Mouse (Mus musculus) brown adipose tissue, adult 24 weeks (tissue): ENCODE results near the gene Kmt2d. TPM values are rescaled to one million over a fixed set of nuclear protein-coding genes. Genes with fewer than 3 reads are reported as not detected.

Source experiments
- H3K27ac ChIP-seq: fragments of 200-500 bp; replicated peaks from 2 replicates; pipeline ENCODE4 v1.5.1; 2012; ENCODE audit warnings: low read depth, mild to moderate bottlenecking, low read length
- H3K4me1 ChIP-seq: fragments of 200-500 bp; 2 replicates; pipeline ENCODE4 v1.6.1; 2012; ENCODE audit warnings: low read length, mixed read lengths; ENCODE audit not compliant: control insufficient read depth, insufficient read depth, insufficient read length
- H3K4me3 ChIP-seq: fragments of 200-500 bp; 2 replicates; pipeline ENCODE4 v1.5.1; 2012; ENCODE audit warnings: low read depth, mild to moderate bottlenecking, low read length, moderate library complexity; ENCODE audit not compliant: insufficient read depth
- polyA plus RNA-seq: library from polyadenylated mRNA; stranded (reverse); fragments of >200 nt; gene quantifications from 2 replicates; pipeline ENCODE4 v1.2.4, GENCODE M21; 2012; ENCODE audit not compliant: missing spikeins, insufficient read depth, insufficient read length

The Kmt2d gene
- polyA plus RNA-seq, 1 experiment, result 11.1 TPM

DNA sequence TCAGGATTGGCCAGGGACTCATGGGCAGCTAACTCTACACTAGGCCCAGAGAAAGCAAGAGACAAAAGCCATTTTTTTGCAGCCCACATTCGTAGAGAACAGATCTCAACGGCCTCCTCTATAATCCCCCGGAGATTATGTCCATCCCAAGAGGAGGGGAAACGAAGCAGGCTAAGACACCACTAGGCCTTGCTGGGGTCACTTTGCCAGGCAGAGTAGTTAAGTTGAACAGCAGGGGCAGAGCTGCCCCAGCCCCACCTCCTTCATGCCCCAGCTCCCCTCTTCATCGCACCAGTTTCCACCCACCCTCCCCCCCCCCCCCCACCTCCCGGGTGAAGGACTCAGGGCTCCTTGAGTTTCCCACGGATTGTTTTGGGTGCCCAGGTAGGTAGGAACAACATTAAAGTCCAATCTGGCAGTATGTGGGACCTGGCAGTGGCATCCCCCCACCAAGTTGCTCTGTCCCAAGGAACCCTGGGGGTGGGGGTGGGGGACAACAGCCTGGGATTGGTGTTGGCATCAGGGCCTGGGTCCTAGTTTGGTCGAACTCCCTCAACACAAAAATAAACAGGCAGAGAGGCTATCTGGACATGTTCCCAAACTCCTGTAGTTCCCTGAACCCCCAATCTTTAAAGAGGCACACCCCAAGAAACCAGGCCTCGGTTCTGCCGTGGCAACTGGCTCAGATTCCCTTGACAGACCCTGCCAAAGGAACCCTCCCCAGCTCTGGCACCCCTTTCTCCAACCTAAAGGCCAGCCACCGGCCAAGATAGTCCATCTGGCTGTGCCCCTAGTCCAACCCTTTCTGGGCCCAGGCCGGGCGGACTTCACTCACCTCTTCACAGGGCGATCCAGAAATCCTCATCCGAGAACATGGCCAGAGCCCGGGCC lies 580 bp downstream of the Kmt2d start:
- Histone ChIP-seq H3K27ac (peak overlapping the region; percentile 98), H3K4me3 (peak overlapping the region; percentile 91), H3K4me1 (peaks cover 19% of the 10 kb centered on the region)

GRCm38 (mm10) chr15:98869342-98870178 lies 1.4 kb downstream of the Kmt2d start:
- H3K4me3 ChIP-seq, result peak overlapping the region; percentile 91
- peaks cover 19% of the 10 kb centered on the region for H3K4me1 ChIP-seq
- peak overlapping the region; percentile 39 for H3K27ac ChIP-seq

GRCm38 (mm10) chr15:98868346-98869063 lies 2.5 kb downstream of the Kmt2d start:
- no peak overlapping the region for H3K27ac ChIP-seq
- peak overlapping the region; percentile 91 for H3K4me3 ChIP-seq

DNA sequence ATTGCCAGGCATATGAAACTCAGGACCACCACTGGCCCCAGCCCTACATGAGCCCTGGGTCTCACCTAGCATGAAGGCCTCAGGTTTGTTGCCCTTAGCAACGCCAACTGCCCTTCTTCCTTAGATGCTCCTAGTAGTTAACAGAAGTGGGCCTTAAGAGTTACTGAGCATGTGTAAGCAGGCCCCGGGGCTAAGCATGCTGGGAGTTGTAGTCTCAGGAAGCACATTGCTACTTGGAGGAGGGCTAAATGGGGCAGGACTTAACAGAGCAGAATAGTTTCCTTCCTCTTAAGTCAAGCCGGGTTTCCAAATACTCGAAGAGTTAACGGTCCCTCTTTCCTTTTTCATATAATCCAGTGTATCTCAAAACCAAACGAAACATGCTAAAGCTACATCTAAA lies 3.7 kb downstream of the Kmt2d start:
- Histone ChIP-seq H3K27ac (no peak overlapping the region), H3K4me3 (peak overlapping the region; percentile 11; the same call in 1 of the 2 replicates), H3K4me1 (peaks cover 19% of the 10 kb centered on the region)

More at GRCm38 (mm10) chr15:98868346-98869063, 2.5 kb downstream of the Kmt2d start:
- peaks cover 19% of the 10 kb centered on the region for H3K4me1 ChIP-seq

GRCm38 (mm10) chr15:98866501-98866900 lies 4.5 kb downstream of the Kmt2d start:
- Histone ChIP-seq H3K4me1 (peaks cover 19% of the 10 kb centered on the region), H3K27ac (no peak overlapping the region), H3K4me3 (no peak overlapping the region)

GRCm38 (mm10) chr15:98865771-98866170 lies 5.2 kb downstream of the Kmt2d start:
- peaks cover 19% of the 10 kb centered on the region for H3K4me1 ChIP-seq
- H3K27ac ChIP-seq, result no peak overlapping the region
- H3K4me3 ChIP-seq, result no peak overlapping the region

- Histone ChIP-seq H3K27ac (no peak overlapping the region), H3K4me1 (peaks cover 19% of the 10 kb centered on the region), H3K4me3 (no peak overlapping the region)
These were observed 6.1 kb downstream of the Kmt2d start for GRCm38 (mm10) chr15:98864951-98865350.

DNA sequence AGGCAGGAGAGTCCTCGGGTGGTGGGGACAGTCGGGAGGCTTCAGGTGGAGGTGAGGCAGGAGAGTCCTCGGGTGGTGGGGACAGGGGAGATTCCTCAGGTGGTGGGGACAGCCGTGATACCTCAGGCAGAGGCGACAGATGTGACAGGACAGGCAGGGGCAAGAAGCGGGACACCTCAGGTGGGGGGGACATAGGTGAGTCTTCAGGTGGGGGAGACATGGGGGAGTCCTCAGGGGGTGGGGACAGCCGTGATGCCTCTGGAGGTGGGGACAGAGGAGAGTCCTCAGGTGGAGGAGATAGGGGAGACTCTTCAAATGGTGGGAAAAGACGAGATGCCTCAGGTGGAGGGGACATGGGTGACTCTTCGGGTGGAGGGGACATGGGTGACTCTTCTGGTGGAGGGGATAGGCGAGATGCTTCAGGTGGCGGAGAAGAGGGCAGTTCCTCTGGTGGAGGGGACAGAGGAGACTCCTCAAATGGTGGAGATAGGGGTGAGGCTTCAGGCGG lies 7.5 kb downstream of the Kmt2d start:
- H3K4me1 ChIP-seq, result peaks cover 9% of the 10 kb centered on the region
- no peak overlapping the region for H3K4me3 ChIP-seq
- no peak overlapping the region for H3K27ac ChIP-seq

- H3K27ac ChIP-seq, result no peak overlapping the region
- no peaks in the 10 kb centered on the region for H3K4me1 ChIP-seq
- no peak overlapping the region for H3K4me3 ChIP-seq
These were observed 9.1 kb downstream of the Kmt2d start for GRCm38 (mm10) chr15:98861701-98862410.

DNA sequence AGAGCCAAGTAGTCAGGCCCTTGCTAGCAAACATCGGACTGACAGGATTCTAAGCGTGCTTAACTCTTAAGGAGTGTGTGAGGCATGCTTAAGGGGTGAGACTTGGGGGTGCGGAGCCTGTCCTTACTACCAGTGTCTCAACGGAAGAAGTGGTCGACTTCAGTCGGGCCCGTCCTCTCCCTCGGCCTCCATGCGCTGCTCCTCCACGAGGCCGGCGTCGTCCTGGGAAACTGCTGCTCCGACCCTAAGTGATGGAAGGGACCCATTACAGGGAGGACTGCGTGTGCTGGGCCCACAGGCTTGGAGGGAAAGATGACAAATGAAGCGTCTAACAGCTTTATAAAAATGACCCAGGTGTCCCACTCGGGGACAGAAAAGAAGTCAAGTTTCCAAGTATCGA lies 10.1 kb downstream of the Kmt2d start:
- Histone ChIP-seq H3K4me3 (no peak overlapping the region), H3K4me1 (no peaks in the 10 kb centered on the region), H3K27ac (no peak overlapping the region)

- Histone ChIP-seq H3K4me3 (no peak overlapping the region), H3K4me1 (no peaks in the 10 kb centered on the region), H3K27ac (no peak overlapping the region)
These were observed 11.5 kb downstream of the Kmt2d start for GRCm38 (mm10) chr15:98859319-98860043.

DNA sequence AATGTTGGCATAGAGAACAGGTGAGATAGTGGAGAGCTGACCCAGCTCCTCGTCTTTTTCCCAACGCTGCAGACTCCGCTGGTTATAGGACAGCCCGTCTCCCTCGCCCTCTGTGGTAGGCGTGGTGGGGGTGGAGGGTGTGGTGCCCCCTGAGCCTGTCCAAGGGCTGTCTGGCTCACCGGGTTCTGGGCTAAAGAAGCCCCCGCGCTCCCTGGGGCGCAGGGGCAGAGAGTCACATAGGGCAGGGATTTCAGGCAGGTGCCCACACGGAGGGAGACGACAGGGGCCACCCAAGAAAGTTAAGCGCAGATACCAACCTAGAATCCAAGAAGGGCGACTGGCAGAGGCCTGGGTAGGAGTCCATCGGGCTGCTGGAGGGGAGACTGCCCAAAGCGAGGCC lies 16.8 kb downstream of the Kmt2d start:
- H3K4me1 ChIP-seq, result no peaks in the 10 kb centered on the region
- H3K27ac ChIP-seq, result no peak overlapping the region
- no peak overlapping the region for H3K4me3 ChIP-seq

DNA sequence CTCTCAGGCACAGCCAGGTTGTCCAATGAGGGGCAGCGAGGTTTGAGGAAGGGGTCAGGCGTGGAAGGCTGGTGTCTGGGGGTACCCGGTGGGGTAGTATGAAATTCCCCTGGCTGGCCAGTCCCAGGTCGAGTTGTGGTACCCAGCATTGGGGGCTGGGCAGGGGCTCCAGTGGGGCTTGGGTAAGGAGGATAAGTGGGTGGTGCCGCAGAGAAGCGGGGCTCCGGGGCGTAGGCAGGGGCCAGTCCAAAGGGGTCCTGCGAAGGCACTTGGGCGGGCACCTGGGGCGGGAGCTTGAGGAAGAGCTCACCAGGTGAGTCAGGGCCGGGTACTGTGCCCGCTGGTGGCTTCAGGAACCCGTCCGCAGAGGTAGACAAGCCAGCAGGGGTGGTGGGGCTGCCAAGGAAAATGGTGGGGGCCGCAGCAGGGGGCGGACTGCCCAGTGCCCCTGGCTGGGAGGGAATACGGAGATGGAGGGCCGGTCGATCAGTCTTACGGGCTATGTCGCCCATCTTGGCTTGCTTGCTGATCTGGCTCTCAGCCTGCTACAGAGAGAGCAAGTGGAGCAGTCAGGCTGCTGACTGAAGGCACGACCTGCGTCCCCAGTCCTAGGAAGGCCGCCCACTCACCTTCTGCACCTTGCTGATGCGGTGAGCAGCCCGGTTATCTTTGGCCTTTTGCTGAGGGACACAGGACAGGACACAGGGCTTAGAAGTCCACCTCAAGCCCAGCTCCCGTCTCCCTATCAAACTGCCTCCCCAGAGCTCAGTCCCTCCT lies 17.7 kb downstream of the Kmt2d start:
- Histone ChIP-seq H3K4me1 (no peaks in the 10 kb centered on the region), H3K27ac (no peak overlapping the region), H3K4me3 (no peak overlapping the region)
